Mouse (Mus musculus) adrenal gland, postnatal 0 days (tissue): ENCODE data around the gene Dsel. TPM values are rescaled to one million over a fixed set of nuclear protein-coding genes. Genes with fewer than 3 reads are reported as not detected.

Experiments used
- polyA plus RNA-seq: library from polyadenylated mRNA; unstranded; fragments of >200 nt; fragmentation: Nextera tagmentation; extraction: Ambion mirVana; gene quantifications from 2 replicates; pipeline ENCODE4 v1.2.1, GENCODE M21; 2015

The Dsel gene
- 7.7 and 11.2 TPM in 2 replicates for polyA plus RNA-seq

GRCm38 (mm10) chr1:111864779-111865165 lies at the start of gene Dsel:
TSS of gene Dsel (minus strand) at chr1:111864918.

